ENCODE assay signal across 24 mouse cellular contexts in genomic region chr5:36510956-36511355, GRCm38 (mm10). TPM values are rescaled to one million over a fixed set of nuclear protein-coding genes. Genes with fewer than 3 reads are reported as not detected.
DNase-seq lines count a peak whose midpoint lies in the region; ATAC-seq and TF ChIP-seq lines count a peak whose summit lies in the region.
"Had no signal": no experiment of that assay in that cellular context is flagged by ENCODE, and none has a peak within 500 bp of the region (broad histone marks: within the 10 kb centered on the region; RNA-seq: fewer than 3 reads in every experiment).

No protein-coding gene starts in this region.

- H3K36me3 ChIP-seq in kidney, embryonic 15.5 days: peaks cover 90% of the 10 kb centered on the region

- H3K9ac ChIP-seq in kidney, embryonic 15.5 days: no peak overlapping the region
- H3K9ac ChIP-seq: embryonic facial prominence, embryonic 12.5 days; forebrain, embryonic 13.5 days; forebrain, embryonic 15.5 days had no signal

- H3K4me1 ChIP-seq in kidney, embryonic 15.5 days: no peaks in the 10 kb centered on the region
- H3K4me1 ChIP-seq: embryonic facial prominence, embryonic 10.5 days; embryonic facial prominence, embryonic 12.5 days; forebrain, embryonic 13.5 days; forebrain, embryonic 15.5 days had no signal

- 94% methylated on average over 2 of the region's 2 CpGs for WGBS in kidney, embryonic 15.5 days

- intact Hi-C loops in gastrocnemius, adult 2 months (cut with DNase I): no loop called here
- intact Hi-C loops in gastrocnemius, postnatal 14 days (cut with DNase I; ENCODE audit: low total_unique reads): no loop called here

- no peaks in the 10 kb centered on the region for H3K9me3 ChIP-seq in kidney, embryonic 15.5 days (replicated peaks)
- H3K9me3 ChIP-seq: embryonic facial prominence, embryonic 10.5 days; embryonic facial prominence, embryonic 12.5 days; forebrain, embryonic 13.5 days; forebrain, embryonic 15.5 days; G1E had no signal

- no peak for TF ChIP-seq CTCF in gastrocnemius, adult 2 months (IDR thresholded peaks at IDR 0.05)

- no peak overlapping the region for H3K4me2 ChIP-seq in kidney, embryonic 15.5 days
- H3K4me2 ChIP-seq: embryonic facial prominence, embryonic 12.5 days; forebrain, embryonic 13.5 days; forebrain, embryonic 15.5 days had no signal

- no peak for ATAC-seq in kidney, embryonic 15.5 days (replicated peaks; ENCODE audit: low FRiP score)
- ATAC-seq: activated CD4-positive, CD25-positive, alpha-beta regulatory T cell, adult 4 months; CD4-positive, CD25-positive, alpha-beta regulatory T cell, adult 4 months; forebrain, embryonic 13.5 days; forebrain, embryonic 15.5 days; Patski had no signal

- peak overlapping the region; percentile 75 for H3K27ac ChIP-seq in gastrocnemius, adult 2 months
- no peak overlapping the region for H3K27ac ChIP-seq in kidney, embryonic 15.5 days
- H3K27ac ChIP-seq: embryonic facial prominence, embryonic 10.5 days; embryonic facial prominence, embryonic 12.5 days; forebrain, embryonic 13.5 days; forebrain, embryonic 15.5 days had no signal

- H3K4me3 ChIP-seq in gastrocnemius, adult 2 months: no peak overlapping the region
- H3K4me3 ChIP-seq in kidney, embryonic 15.5 days (replicated peaks): no peak overlapping the region
- H3K4me3 ChIP-seq: embryonic facial prominence, embryonic 10.5 days; embryonic facial prominence, embryonic 12.5 days; forebrain, embryonic 13.5 days; forebrain, embryonic 15.5 days had no signal

- DNase-seq in gastrocnemius, adult 2 months: no peak
- DNase-seq in gastrocnemius, postnatal 14 days: no peak
- DNase-seq in kidney, adult 9 months: peak; percentile 40
- peak; percentile 30 to 70 for DNase-seq in kidney, postnatal 25 days
- DNase-seq in kidney, adult 11 months: no peak
- DNase-seq: adrenal gland, adult 8-10 months; adrenal gland, postnatal 14 days; adrenal gland, postnatal 36 days; B cell, adult 2 months; cerebellum, adult 11-12 months; cerebellum, adult 2 months; cerebellum, adult 9-10 months; cerebellum, postnatal 10 days; cerebellum, postnatal 25 days had no signal

- no peaks in the 10 kb centered on the region for H3K27me3 ChIP-seq in kidney, embryonic 15.5 days
- H3K27me3 ChIP-seq: CH12.LX; embryonic facial prominence, embryonic 12.5 days; forebrain, embryonic 13.5 days; forebrain, embryonic 15.5 days; Patski had no signal

RNA-seq across cellular contexts. Expression of gene Ccdc96, which starts 26.6 kb away (rescaled TPM):
- under 1 TPM in 1 of 2 experiments, not detected in 1; 0.11 TPM for total RNA-seq in gastrocnemius, adult 2 months (2021)
- total RNA-seq in gastrocnemius, postnatal 14 days (2021): under 1 TPM in 1 of 2 experiments, not detected in 1; 0.16 TPM
- polyA plus RNA-seq in kidney, embryonic 15.5 days (2015; fragmentation: Nextera tagmentation; extraction: Ambion mirVana): 0.66 and 0.90 TPM in 2 replicates
- polyA plus RNA-seq: activated CD4-positive, CD25-positive, alpha-beta regulatory T cell, adult 4 months; CD4-positive, CD25-positive, alpha-beta regulatory T cell, adult 4 months had no signal

RNA-seq across cellular contexts. Expression of gene Tada2b, which starts 26.9 kb away (rescaled TPM):
- total RNA-seq in gastrocnemius, adult 2 months (2021): 10 to 100 TPM; 14.3 to 15.8 TPM
- 10 to 100 TPM; 11.8 to 12.2 TPM for total RNA-seq in gastrocnemius, postnatal 14 days (2021)
- 1.8 and 2.1 TPM in 2 replicates for polyA plus RNA-seq in kidney, embryonic 15.5 days (2015; fragmentation: Nextera tagmentation; extraction: Ambion mirVana)

RNA-seq across cellular contexts. Expression of gene Grpel1, which starts 46.2 kb away (rescaled TPM):
- total RNA-seq in gastrocnemius, adult 2 months (2021): 10 to 100 TPM; 30.6 to 39.1 TPM
- total RNA-seq in gastrocnemius, postnatal 14 days (2021): 10 to 100 TPM; 34.2 to 38.3 TPM
- 56.0 and 56.1 TPM in 2 replicates for polyA plus RNA-seq in kidney, embryonic 15.5 days (2015; fragmentation: Nextera tagmentation; extraction: Ambion mirVana)

Comparison
In these comparisons a context has a peak if more than half of its experiments do, and no peak if none do; other contexts are left out.
1. DNase-seq: peak in kidney, adult 9 months (single experiment) and kidney, postnatal 25 days (2 of 2); none in gastrocnemius, adult 2 months (single experiment), gastrocnemius, postnatal 14 days (single experiment) and kidney, adult 11 months (single experiment).